Comparison of ENCODE assay signal across 8 mouse cellular contexts in genomic region chr13:23683755-23684281, GRCm38 (mm10). TPM values are rescaled to one million over a fixed set of nuclear protein-coding genes. Genes with fewer than 3 reads are reported as not detected.
A peak's percentile ranks its signal among the peaks of the same experiment; 100 is the strongest.
DNase-seq lines count a peak whose midpoint lies in the region; ATAC-seq and TF ChIP-seq lines count a peak whose summit lies in the region.

Gene Hist1h2ac, minus strand, starts transcription at chr13:23683948.
Gene Hist1h2bc, plus strand, starts transcription at chr13:23684199.

- no peaks in the 10 kb centered on the region for H3K27me3 ChIP-seq in heart, embryonic 12.5 days (replicated peaks)
- H3K27me3 ChIP-seq in kidney, postnatal 0 days (ENCODE audit: insufficient read depth, low read length) = no peaks in the 10 kb centered on the region
- no peaks in the 10 kb centered on the region for H3K27me3 ChIP-seq in liver, embryonic 11.5 days (replicated peaks; ENCODE audit: control insufficient read depth, insufficient read depth, low read length)
- no peaks in the 10 kb centered on the region for H3K27me3 ChIP-seq in stomach, embryonic 14.5 days (ENCODE audit: control insufficient read depth, insufficient read depth, low read length)

- under 1% methylated on average over 32 of the region's 32 CpGs for WGBS in heart, embryonic 12.5 days
- 0% methylated on average over 32 of the region's 32 CpGs for WGBS in kidney, postnatal 0 days
- under 1% methylated on average over 32 of the region's 32 CpGs for WGBS in liver, embryonic 11.5 days
- WGBS in stomach, embryonic 14.5 days = 0% methylated on average over 32 of the region's 32 CpGs

- peak within 1 kb of the TSS; percentile 99 for H3K27ac ChIP-seq in heart, embryonic 12.5 days (ENCODE audit: poor library complexity, severe bottlenecking)
- H3K27ac ChIP-seq in kidney, postnatal 0 days = peak within 1 kb of the TSS; percentile 98
- peak within 1 kb of the TSS; percentile 100 for H3K27ac ChIP-seq in liver, embryonic 11.5 days (ENCODE audit: low read depth, low read length)
- H3K27ac ChIP-seq in stomach, embryonic 14.5 days (ENCODE audit: low read length) = peak within 1 kb of the TSS; percentile 98

- no peak; the same call in 1 of the 2 replicates for TF ChIP-seq POLR2A in brain, embryonic 14.5 days (IDR thresholded peaks at IDR 0.05; ENCODE audit: borderline replicate concordance, extremely low read depth, insufficient read depth, insufficient read length, poor library complexity, severe bottlenecking)

- ATAC-seq in erythroid progenitor cell, adult 5-6 weeks (replicated peaks; ENCODE audit: low FRiP score, poor library complexity, severe bottlenecking) = peak; percentile 87
- peak; percentile 96 for ATAC-seq in heart, embryonic 12.5 days (ENCODE audit: insufficient number of reproducible peaks, low FRiP score)
- peak; percentile 96 for ATAC-seq in kidney, postnatal 0 days (replicated peaks; ENCODE audit: low FRiP score, low read depth)
- ATAC-seq in liver, embryonic 11.5 days (replicated peaks; ENCODE audit: low FRiP score) = peak; percentile 95
- peak; percentile 98 for ATAC-seq in stomach, embryonic 14.5 days (ENCODE audit: insufficient number of reproducible peaks, insufficient read depth, low FRiP score, low read depth)

- peak; percentile 95 for DNase-seq in CD4-positive helper T cell, adult 2 months (ENCODE audit: low read depth, low spot score)
- DNase-seq in brain, embryonic 14.5 days (ENCODE audit: low read depth) = peak; percentile 99
- peak; percentile 100 for DNase-seq in kidney, postnatal 0 days (ENCODE audit: low spot score)
- DNase-seq in liver, embryonic 11.5 days (ENCODE audit: low spot score) = peak; percentile 79
- DNase-seq in naive thymus-derived CD4-positive, alpha-beta T cell, adult 2 months (ENCODE audit: low read depth) = peak; percentile 96

- peak within 1 kb of the TSS; percentile 79 for H3K9ac ChIP-seq in heart, embryonic 12.5 days
- H3K9ac ChIP-seq in kidney, postnatal 0 days (ENCODE audit: low read depth, low read length) = peak within 1 kb of the TSS; percentile 82
- peak within 1 kb of the TSS; percentile 77 for H3K9ac ChIP-seq in liver, embryonic 11.5 days (ENCODE audit: low read depth, low read length)
- peak within 1 kb of the TSS; percentile 55 for H3K9ac ChIP-seq in stomach, embryonic 14.5 days (replicated peaks; ENCODE audit: low read depth, low read length)

- H3K4me3 ChIP-seq in heart, embryonic 12.5 days = peak within 1 kb of the TSS; percentile 57
- peak within 1 kb of the TSS; percentile 39 for H3K4me3 ChIP-seq in kidney, postnatal 0 days (replicated peaks; ENCODE audit: low read depth, low read length)
- peak within 1 kb of the TSS; percentile 37 for H3K4me3 ChIP-seq in liver, embryonic 11.5 days (ENCODE audit: low read depth, low read length)
- H3K4me3 ChIP-seq in stomach, embryonic 14.5 days (ENCODE audit: low read depth, low read length) = peak within 1 kb of the TSS; percentile 34

- no peak for TF ChIP-seq CTCF in brain, embryonic 14.5 days (IDR thresholded peaks at IDR 0.05; ENCODE audit: borderline replicate concordance, extremely low read depth, insufficient read depth, insufficient read length)
- no peak for TF ChIP-seq CTCF in kidney, postnatal 0 days (IDR thresholded peaks at IDR 0.05; ENCODE audit: low read depth)

- no peaks in the 10 kb centered on the region for H3K36me3 ChIP-seq in heart, embryonic 12.5 days
- no peaks in the 10 kb centered on the region for H3K36me3 ChIP-seq in kidney, postnatal 0 days (ENCODE audit: insufficient read depth, low read length)
- no peaks in the 10 kb centered on the region for H3K36me3 ChIP-seq in liver, embryonic 11.5 days (ENCODE audit: control insufficient read depth, insufficient read depth, low read length)
- H3K36me3 ChIP-seq in stomach, embryonic 14.5 days (ENCODE audit: control insufficient read depth, insufficient read depth, low read length) = no peaks in the 10 kb centered on the region

- H3K9me3 ChIP-seq in heart, embryonic 12.5 days (replicated peaks) = no peaks in the 10 kb centered on the region
- H3K9me3 ChIP-seq in kidney, postnatal 0 days (replicated peaks; ENCODE audit: low read length) = no peaks in the 10 kb centered on the region
- H3K9me3 ChIP-seq in liver, embryonic 11.5 days (ENCODE audit: control insufficient read depth, low read length) = no peaks in the 10 kb centered on the region
- H3K9me3 ChIP-seq in stomach, embryonic 14.5 days (ENCODE audit: control insufficient read depth, low read depth, low read length) = no peaks in the 10 kb centered on the region

- H3K4me2 ChIP-seq in heart, embryonic 12.5 days = peak within 1 kb of the TSS; percentile 79
- peak within 1 kb of the TSS; percentile 63 for H3K4me2 ChIP-seq in kidney, postnatal 0 days (ENCODE audit: low read length)
- H3K4me2 ChIP-seq in liver, embryonic 11.5 days = peak within 1 kb of the TSS; percentile 82
- H3K4me2 ChIP-seq in stomach, embryonic 14.5 days (replicated peaks; ENCODE audit: low read depth, low read length) = peak within 1 kb of the TSS; percentile 78

- H3K4me1 ChIP-seq in heart, embryonic 12.5 days (replicated peaks) = peaks cover 13% of the 10 kb centered on the region
- 0 out of 2 replicates have a peak, but pooled peaks cover 5% of the 10 kb centered on the region for H3K4me1 ChIP-seq in kidney, postnatal 0 days (replicated peaks; ENCODE audit: insufficient read depth, low read length)
- H3K4me1 ChIP-seq in liver, embryonic 11.5 days (replicated peaks; ENCODE audit: control insufficient read depth, insufficient read depth, low read length) = peaks cover 25% of the 10 kb centered on the region
- H3K4me1 ChIP-seq in stomach, embryonic 14.5 days (ENCODE audit: control insufficient read depth, insufficient read depth, low read length) = peaks cover 9% of the 10 kb centered on the region; the same call in 1 of the 2 replicates

RNA-seq across cellular contexts. Expression of gene Hist1h2ac, which starts in this region (rescaled TPM):
- polyA plus RNA-seq in brain, embryonic 14.5 days (2012; rRNA removed) = 1.7 and 1.8 TPM in 2 replicates
- total RNA-seq in erythroid progenitor cell, adult 5-6 weeks (2015; ENCODE audit: low replicate concordance) = 7.5 and 8.3 TPM in 2 replicates
- 152 and 187 TPM in 2 replicates for total RNA-seq in erythroid progenitor cell, adult 5-6 weeks (2017; ENCODE audit: low replicate concordance)
- 0.70 and 0.78 TPM in 2 replicates for polyA plus RNA-seq in heart, embryonic 12.5 days (2016; fragmentation: Nextera tagmentation; extraction: Ambion mirVana)
- 0.75 and 1.1 TPM in 2 replicates for polyA plus RNA-seq in kidney, postnatal 0 days (2015; fragmentation: Nextera tagmentation; extraction: Ambion mirVana)
- 0.79 and 1.5 TPM in 2 replicates for polyA plus RNA-seq in liver, embryonic 11.5 days (2014; fragmentation: Nextera tagmentation; extraction: Ambion mirVana)
- polyA plus RNA-seq in stomach, embryonic 14.5 days (2014; fragmentation: Nextera tagmentation; extraction: Ambion mirVana) = 2.4 and 3.2 TPM in 2 replicates

RNA-seq across cellular contexts. Expression of gene Hist1h2bc, which starts in this region (rescaled TPM):
- 32.0 and 48.5 TPM in 2 replicates for polyA plus RNA-seq in brain, embryonic 14.5 days (2012; rRNA removed)
- 84.3 and 136 TPM in 2 replicates for total RNA-seq in erythroid progenitor cell, adult 5-6 weeks (2015; ENCODE audit: low replicate concordance)
- 401 and 556 TPM in 2 replicates for total RNA-seq in erythroid progenitor cell, adult 5-6 weeks (2017; ENCODE audit: low replicate concordance)
- polyA plus RNA-seq in heart, embryonic 12.5 days (2016; fragmentation: Nextera tagmentation; extraction: Ambion mirVana) = 43.6 and 49.5 TPM in 2 replicates
- polyA plus RNA-seq in kidney, postnatal 0 days (2015; fragmentation: Nextera tagmentation; extraction: Ambion mirVana) = 132 and 139 TPM in 2 replicates
- 31.9 and 35.7 TPM in 2 replicates for polyA plus RNA-seq in liver, embryonic 11.5 days (2014; fragmentation: Nextera tagmentation; extraction: Ambion mirVana)
- polyA plus RNA-seq in stomach, embryonic 14.5 days (2014; fragmentation: Nextera tagmentation; extraction: Ambion mirVana) = 58.8 and 65.1 TPM in 2 replicates

Comparison
In these comparisons a context has a peak if more than half of its experiments do, and no peak if none do; other contexts are left out.
1. Peak in every context shown above with its lines: DNase-seq, ATAC-seq, H3K4me3 ChIP-seq and H3K27ac ChIP-seq.